Mouse (Mus musculus) megakaryocyte, embryonic 14.5 days (primary cell): ENCODE results near the gene Gfod1. TPM values are rescaled to one million over a fixed set of nuclear protein-coding genes. Genes with fewer than 3 reads are reported as not detected.

Source experiments
- H3K27me3 ChIP-seq: replicated peaks from 2 replicates; pipeline ENCODE3; 2012; ENCODE audit warnings: inconsistent platforms
- H3K36me3 ChIP-seq: replicated peaks from 2 replicates; pipeline ENCODE3; 2012; ENCODE audit warnings: low read length, inconsistent platforms, mixed read lengths
- H3K4me1 ChIP-seq: 2 replicates; pipeline ENCODE4 v1.6.1; 2012; ENCODE audit warnings: inconsistent platforms
- H3K4me3 ChIP-seq: replicated peaks from 2 replicates; pipeline ENCODE3; 2012; ENCODE audit warnings: moderate library complexity, mild to moderate bottlenecking, inconsistent platforms
- H3K9me3 ChIP-seq: 2 replicates; pipeline ENCODE4 v1.6.1; 2012; ENCODE audit warnings: inconsistent platforms
- FLI1 ChIP-seq: IDR thresholded peaks from 2 replicates; pipeline ENCODE4 v1.6.1; 2012; ENCODE audit warnings: low read length, inconsistent platforms, mixed read lengths
- GATA1 ChIP-seq: IDR thresholded peaks from 3 replicates; pipeline ENCODE4 v1.6.1; 2012; ENCODE audit warnings: mixed read lengths, low read length, inconsistent platforms, borderline replicate concordance
- polyA plus RNA-seq: library from polyadenylated mRNA; stranded (reverse); fragments of >175 nt; gene quantifications from 2 replicates; pipeline ENCODE4 v1.2.3, GENCODE M21; 2012; ENCODE audit warnings: low replicate concordance; ENCODE audit not compliant: insufficient read depth

Gfod1 gene
- polyA plus RNA-seq, 1 experiment = 5.5 TPM

GRCm38 (mm10) chr13:43267902-43268301 lies 36.1 kb downstream of the Gfod1 start:
- no peak for TF ChIP-seq GATA1
- no peak for TF ChIP-seq FLI1
- no peaks in the 10 kb centered on the region for H3K27me3 ChIP-seq
- H3K9me3 ChIP-seq = no peaks in the 10 kb centered on the region
- peaks cover 97% of the 10 kb centered on the region for H3K4me1 ChIP-seq
- peaks cover 68% of the 10 kb centered on the region for H3K36me3 ChIP-seq
- peak overlapping the region; percentile 64 for H3K4me3 ChIP-seq

- H3K4me1 ChIP-seq = peaks cover 97% of the 10 kb centered on the region
- TF ChIP-seq FLI1 (no peak), GATA1 (no peak)
These were observed 36.8 kb downstream of the Gfod1 start for GRCm38 (mm10) chr13:43267216-43267615.

GRCm38 (mm10) chr13:43266333-43266732 lies 37.6 kb downstream of the Gfod1 start:
- no peaks in the 10 kb centered on the region for H3K27me3 ChIP-seq

More at GRCm38 (mm10) chr13:43267216-43267615, 36.8 kb downstream of the Gfod1 start:
- Histone ChIP-seq H3K27me3 (no peaks in the 10 kb centered on the region), H3K9me3 (no peaks in the 10 kb centered on the region), H3K36me3 (peaks cover 63% of the 10 kb centered on the region), H3K4me3 (peak overlapping the region; percentile 40)

GRCm38 (mm10) chr13:43265116-43265515 lies 38.9 kb downstream of the Gfod1 start:
- peaks cover 51% of the 10 kb centered on the region for H3K36me3 ChIP-seq
- no peaks in the 10 kb centered on the region for H3K27me3 ChIP-seq
- H3K4me3 ChIP-seq = no peak overlapping the region
- no peak for TF ChIP-seq GATA1
- TF ChIP-seq FLI1 = no peak
- peaks cover 97% of the 10 kb centered on the region for H3K4me1 ChIP-seq
- no peaks in the 10 kb centered on the region for H3K9me3 ChIP-seq

More at GRCm38 (mm10) chr13:43266333-43266732, 37.6 kb downstream of the Gfod1 start:
- H3K36me3 ChIP-seq = peaks cover 58% of the 10 kb centered on the region
- peaks cover 97% of the 10 kb centered on the region for H3K4me1 ChIP-seq
- no peaks in the 10 kb centered on the region for H3K9me3 ChIP-seq
- TF ChIP-seq FLI1 (no peak), GATA1 (no peak)
- H3K4me3 ChIP-seq = no peak overlapping the region

GRCm38 (mm10) chr13:43263646-43264045 lies 40.3 kb downstream of the Gfod1 start:
- Histone ChIP-seq H3K9me3 (no peaks in the 10 kb centered on the region), H3K4me3 (no peak overlapping the region), H3K36me3 (peaks cover 58% of the 10 kb centered on the region), H3K4me1 (peaks cover 97% of the 10 kb centered on the region), H3K27me3 (no peaks in the 10 kb centered on the region)
- TF ChIP-seq GATA1 (no peak), FLI1 (no peak)

DNA sequence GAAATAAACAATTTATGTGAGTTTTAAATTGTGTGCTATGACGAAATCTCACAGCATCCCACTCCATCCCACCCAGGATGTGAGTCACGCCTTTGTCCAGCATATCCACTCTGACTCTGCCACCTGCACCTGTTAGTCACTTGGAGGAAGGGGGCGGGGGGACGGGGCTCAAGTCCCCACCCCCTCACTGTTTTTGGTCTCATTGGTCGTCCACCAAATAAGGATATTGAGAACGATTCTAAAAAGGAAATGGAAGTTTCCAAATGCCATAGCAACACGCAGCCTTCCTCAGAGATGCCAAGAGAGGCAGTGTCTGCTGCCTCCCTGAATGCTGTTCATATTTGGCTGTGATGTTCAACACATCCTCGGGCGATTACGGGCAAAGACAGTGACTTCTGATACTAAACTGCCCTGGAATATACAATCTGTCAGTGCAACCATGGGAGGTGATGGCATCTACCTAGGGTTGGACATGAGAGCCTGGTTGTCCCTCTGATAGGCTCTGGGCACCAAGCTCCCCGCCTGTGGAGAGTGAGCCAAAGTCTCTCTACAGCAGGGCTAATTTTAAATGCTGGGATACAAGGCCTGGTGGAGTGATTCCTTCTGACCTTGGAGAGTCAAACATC lies 41.7 kb downstream of the Gfod1 start:
- Histone ChIP-seq H3K9me3 (no peaks in the 10 kb centered on the region), H3K36me3 (peaks cover 66% of the 10 kb centered on the region), H3K4me3 (no peak overlapping the region), H3K4me1 (peaks cover 93% of the 10 kb centered on the region), H3K27me3 (no peaks in the 10 kb centered on the region)
- TF ChIP-seq FLI1 = no peak
- TF ChIP-seq GATA1 = no peak

GRCm38 (mm10) chr13:43261287-43261686 lies 42.7 kb downstream of the Gfod1 start:
- Histone ChIP-seq H3K4me3 (peak overlapping the region; percentile 82), H3K4me1 (peaks cover 91% of the 10 kb centered on the region), H3K36me3 (peaks cover 69% of the 10 kb centered on the region), H3K9me3 (no peaks in the 10 kb centered on the region), H3K27me3 (no peaks in the 10 kb centered on the region)
- no peak for TF ChIP-seq FLI1
- TF ChIP-seq GATA1 = no peak

DNA sequence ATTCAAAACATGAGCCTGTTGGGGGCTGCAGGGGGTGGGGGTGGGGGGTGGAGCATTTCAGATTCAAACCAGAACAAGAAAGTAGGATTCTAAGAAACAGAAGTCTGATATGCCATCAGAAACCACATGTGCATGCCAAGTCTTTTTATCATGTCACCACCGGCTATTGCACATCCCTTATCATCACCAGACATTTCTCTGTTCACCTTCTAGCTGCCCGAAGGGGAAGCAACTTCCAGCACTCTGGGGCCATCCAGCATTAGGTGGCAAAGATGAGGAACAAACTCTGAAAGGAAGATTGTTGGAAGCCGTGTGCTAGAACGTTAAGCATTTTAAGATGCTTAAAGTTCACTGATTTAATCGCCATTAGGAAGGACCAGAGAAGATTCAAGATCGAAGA lies 43.2 kb downstream of the Gfod1 start:
- Histone ChIP-seq H3K27me3 (no peaks in the 10 kb centered on the region), H3K4me3 (peak overlapping the region; percentile 82), H3K4me1 (peaks cover 91% of the 10 kb centered on the region), H3K36me3 (peaks cover 68% of the 10 kb centered on the region), H3K9me3 (no peaks in the 10 kb centered on the region)
- TF ChIP-seq GATA1 (no peak), FLI1 (no peak)

DNA sequence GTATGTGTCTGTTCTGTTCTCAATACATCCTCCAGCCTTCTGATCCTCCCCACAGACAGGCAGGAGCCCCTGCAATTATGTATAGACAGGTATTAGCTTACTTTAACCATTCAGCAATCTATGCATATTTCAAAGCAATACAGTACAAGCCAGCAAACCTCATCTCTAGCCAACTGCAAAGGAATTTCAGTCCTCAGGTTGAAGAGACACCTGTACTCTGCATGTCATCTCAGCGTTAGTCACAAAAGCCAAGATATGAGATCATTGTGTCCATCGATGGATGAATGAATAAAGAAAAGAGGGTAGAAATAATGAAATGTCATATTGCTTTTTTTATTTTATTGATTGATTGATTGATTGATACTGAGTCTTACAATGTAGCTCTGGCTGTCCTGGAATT lies 47.5 kb downstream of the Gfod1 start:
- no peak for TF ChIP-seq FLI1
- TF ChIP-seq GATA1 = no peak
- Histone ChIP-seq H3K4me3 (no peak overlapping the region), H3K36me3 (peaks cover 83% of the 10 kb centered on the region), H3K27me3 (no peaks in the 10 kb centered on the region), H3K4me1 (peaks cover 92% of the 10 kb centered on the region), H3K9me3 (no peaks in the 10 kb centered on the region)

DNA sequence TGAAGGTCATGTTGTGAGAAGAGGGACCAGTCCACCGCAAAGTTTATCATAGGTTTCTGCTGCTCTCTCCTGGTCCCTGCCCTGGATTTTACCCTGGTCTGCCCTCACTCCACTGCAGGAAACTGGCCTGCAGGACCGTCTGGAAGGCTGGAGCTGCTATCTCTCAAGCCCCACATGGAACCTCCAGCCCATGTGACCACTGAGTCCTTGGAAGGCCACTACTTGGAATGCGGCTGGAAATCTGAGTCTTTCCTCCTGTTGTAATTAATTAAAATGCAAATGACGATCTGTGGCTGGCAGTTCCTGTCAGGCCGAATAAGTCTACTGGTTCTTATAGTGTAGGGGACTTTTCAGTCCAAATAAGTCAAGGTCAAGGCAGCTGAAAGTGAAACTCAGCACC lies 50.4 kb downstream of the Gfod1 start:
- Histone ChIP-seq H3K27me3 (no peaks in the 10 kb centered on the region), H3K4me3 (no peak overlapping the region), H3K9me3 (no peaks in the 10 kb centered on the region), H3K36me3 (peaks cover 87% of the 10 kb centered on the region), H3K4me1 (peaks cover 92% of the 10 kb centered on the region)
- TF ChIP-seq GATA1 (no peak), FLI1 (no peak)
